Mouse (Mus musculus): ENCODE data around the gene Psmb8.

DNA sequence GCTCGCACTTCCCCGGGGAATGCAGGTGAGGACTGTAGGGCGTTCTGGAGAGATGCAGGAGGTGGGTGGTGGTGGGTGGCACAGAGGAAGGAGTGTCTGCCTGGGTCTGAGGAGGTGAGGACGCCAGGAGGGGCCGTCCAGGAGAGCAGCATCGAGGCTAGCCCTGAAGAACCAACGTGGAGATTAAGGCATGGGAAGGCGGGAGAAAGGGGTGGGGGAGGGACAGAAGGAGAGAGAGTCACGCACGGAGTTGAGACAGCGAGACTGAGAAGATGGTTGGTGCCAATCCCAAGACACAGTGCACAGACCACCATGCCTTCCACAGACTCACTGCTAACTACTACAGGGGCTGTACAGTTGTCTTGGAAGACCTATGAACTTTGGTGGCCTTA lies 996 bp downstream of the Psmb8 start:
- TF ChIP-seq POLR2A (IDR thresholded peaks at IDR 0.05; ENCODE audit: insufficient read length, low read depth) (no peak), MYOD1 (IDR thresholded peaks at IDR 0.05; ENCODE audit: control insufficient read depth in 1 of 3, insufficient read length in 2 of 3, low read depth in 2 of 3) (no peak), SRF (IDR thresholded peaks at IDR 0.05; ENCODE audit: control insufficient read depth, insufficient read length, low read depth) (no peak), CEBPB (IDR thresholded peaks at IDR 0.05; ENCODE audit: insufficient read depth, poor library complexity, severe bottlenecking) (no peak), USF1 (IDR thresholded peaks at IDR 0.05; ENCODE audit: low read depth) (no peak), MYOG (IDR thresholded peaks at IDR 0.05; ENCODE audit: control insufficient read depth in 1 of 3, insufficient read depth in 1 of 3, insufficient read length in 2 of 3, low read depth in 2 of 3) (no peak), TCF12 (IDR thresholded peaks at IDR 0.05; ENCODE audit: insufficient read depth, poor library complexity, severe bottlenecking) (no peak), POLR2AphosphoS2 (IDR thresholded peaks at IDR 0.05; ENCODE audit: insufficient read length, low read depth) (no peak), MAX (IDR thresholded peaks at IDR 0.05; ENCODE audit: low read depth) (no peak), E2F4 (IDR thresholded peaks at IDR 0.05; ENCODE audit: insufficient read depth) (no peak)
